Mouse (Mus musculus): Measurements from ENCODE around the gene Tmco2.
"Not testable (repeated sequence)": the region's sequence is repeated elsewhere in the genome, so short reads cannot be mapped to it uniquely, and the experiment has no call there.

Gene Tmco2

GRCm38 (mm10) chr4:121109126-121109525, at the start of gene Tmco2:
TSS of gene Tmco2 (minus strand) at chr4:121109226.
- DNase-seq (ENCODE audit: low spot score) = no peak

- no peak for DNase-seq (ENCODE audit: low spot score)
Observed at GRCm38 (mm10) chr4:121103304-121103703, 5.7 kb downstream of the Tmco2 start.

GRCm38 (mm10) chr4:121097650-121098378, 11.2 kb downstream of the Tmco2 start, which contains the start of gene Zmpste24:
TSS of gene Zmpste24 (minus strand) at chr4:121098241.
- peak; percentile 91 for DNase-seq (ENCODE audit: low spot score)

- no peak for DNase-seq (ENCODE audit: low spot score)
Observed at GRCm38 (mm10) chr4:121090211-121090610, 18.8 kb downstream of the Tmco2 start.

GRCm38 (mm10) chr4:121088696-121089095, 20.3 kb downstream of the Tmco2 start:
- DNase-seq (ENCODE audit: low spot score) = no peak

GRCm38 (mm10) chr4:121084506-121084905, 24.5 kb downstream of the Tmco2 start:
- DNase-seq (ENCODE audit: low spot score) = no peak

- DNase-seq (ENCODE audit: low spot score) = peak; percentile 7
Observed at GRCm38 (mm10) chr4:121080395-121080794, 28.6 kb downstream of the Tmco2 start.

- DNase-seq (ENCODE audit: low spot score) = no peak
Observed at GRCm38 (mm10) chr4:121077915-121078646, 30.9 kb downstream of the Tmco2 start.

GRCm38 (mm10) chr4:121074250-121074649, 34.8 kb downstream of the Tmco2 start:
- DNase-seq (ENCODE audit: low spot score) = no peak

GRCm38 (mm10) chr4:121065336-121065735, 43.7 kb downstream of the Tmco2 start:
- DNase-seq (ENCODE audit: low spot score) = no peak

GRCm38 (mm10) chr4:121059218-121059617, 49.8 kb downstream of the Tmco2 start:
- DNase-seq (ENCODE audit: low spot score) = not testable (repeated sequence)

GRCm38 (mm10) chr4:121057032-121057431, 52.0 kb downstream of the Tmco2 start:
- DNase-seq (ENCODE audit: low spot score) = no peak

GRCm38 (mm10) chr4:121056342-121056741, 52.7 kb downstream of the Tmco2 start:
- DNase-seq (ENCODE audit: low spot score) = no peak
